Mouse (Mus musculus) bone marrow, adult 2 months (tissue): ENCODE measurements around the gene Cryba1. TPM values are rescaled to one million over a fixed set of nuclear protein-coding genes. Genes with fewer than 3 reads are reported as not detected.

Source experiments
- H3K27ac ChIP-seq: fragments of 200-500 bp; 2 replicates; pipeline ENCODE4 v1.5.1; 2012; ENCODE audit warnings: low read depth, mild to moderate bottlenecking, control low read depth, inconsistent platforms, low read length; ENCODE audit not compliant: control insufficient read depth, poor library complexity, insufficient read depth
- H3K4me1 ChIP-seq: fragments of 200-500 bp; 2 replicates; pipeline ENCODE4 v1.6.1; 2011; ENCODE audit warnings: low read length; ENCODE audit not compliant: control insufficient read depth, insufficient read depth
- H3K4me3 ChIP-seq: fragments of 200-500 bp; replicated peaks from 2 replicates; pipeline ENCODE3; 2011; ENCODE audit warnings: mild to moderate bottlenecking, low read depth, low read length, control low read depth; ENCODE audit not compliant: control insufficient read depth
- CTCF ChIP-seq: fragments of 200-500 bp; IDR thresholded peaks from 2 replicates; pipeline ENCODE4 v1.5.1; 2011; ENCODE audit warnings: low read length, control low read depth; ENCODE audit not compliant: control insufficient read depth, insufficient read depth
- POLR2A ChIP-seq: fragments of 200-500 bp; IDR thresholded peaks from 2 replicates; pipeline ENCODE4 v1.6.1; 2011; ENCODE audit warnings: low read depth, mild to moderate bottlenecking, control low read depth, low read length, borderline replicate concordance; ENCODE audit not compliant: control insufficient read depth
- WGBS: fragments of 180-500 bp; shearing (Covaris S2); methylation state at CpG from one replicate; pipeline ENCODE4 v1.1.7; 2018; 5-methylcytosine and 5-hydroxymethylcytosine counted together
- polyA plus RNA-seq: library from polyadenylated mRNA; stranded (reverse); fragments of >200 nt; gene quantifications from 2 replicates; pipeline ENCODE4 v1.2.4, GENCODE M21; 2011; ENCODE audit warnings: low replicate concordance; ENCODE audit not compliant: missing spikeins, insufficient read depth, insufficient read length

Gene Cryba1
- polyA plus RNA-seq = not detected in 2 replicates

- Histone ChIP-seq H3K4me1 (no peaks in the 10 kb centered on the region), H3K4me3 (no peak within 1 kb of the TSS), H3K27ac (no peak within 1 kb of the TSS)
- WGBS = 81% methylated on average over 7 of the region's 7 CpGs
- TF ChIP-seq POLR2A = no peak
- no peak for TF ChIP-seq CTCF
These were observed at the start of gene Cryba1 for GRCm38 (mm10) chr11:77725183-77725582. Cryba1 (minus strand) TSS chr11:77725283.

GRCm38 (mm10) chr11:77771879-77772713, 47.0 kb upstream of the Cryba1 start:
- no peaks in the 10 kb centered on the region; the same call in 1 of the 2 replicates for H3K4me1 ChIP-seq
- H3K4me3 ChIP-seq = no peak overlapping the region
- no peak for TF ChIP-seq CTCF
- TF ChIP-seq POLR2A = no peak
- 37% methylated on average over 8 of the region's 8 CpGs for WGBS
- H3K27ac ChIP-seq = no peak overlapping the region

GRCm38 (mm10) chr11:77770346-77770745, 45.3 kb upstream of the Cryba1 start:
- Histone ChIP-seq H3K4me1 (no peaks in the 10 kb centered on the region; the same call in 1 of the 2 replicates), H3K27ac (no peak overlapping the region), H3K4me3 (no peak overlapping the region)
- no peak for TF ChIP-seq POLR2A
- no peak for TF ChIP-seq CTCF
- WGBS = 58% methylated on average over 8 of the region's 8 CpGs

- Histone ChIP-seq H3K27ac (no peak overlapping the region), H3K4me1 (no peaks in the 10 kb centered on the region; the same call in 1 of the 2 replicates), H3K4me3 (no peak overlapping the region)
- 80% methylated on average over 4 of the region's 4 CpGs for WGBS
- no peak for TF ChIP-seq POLR2A
- TF ChIP-seq CTCF = no peak
These were observed 44.4 kb upstream of the Cryba1 start for GRCm38 (mm10) chr11:77769496-77769895.

GRCm38 (mm10) chr11:77766351-77767001, 41.4 kb upstream of the Cryba1 start:
- H3K27ac ChIP-seq = peak overlapping the region; percentile 56; the same call in 1 of the 2 replicates
- WGBS = 3% methylated on average over 35 of the region's 35 CpGs
- peak overlapping the region; percentile 60 for H3K4me3 ChIP-seq
- peak; percentile 46; the same call in 1 of the 2 replicates for TF ChIP-seq POLR2A
- TF ChIP-seq CTCF = peak; percentile 56; the same call in 1 of the 2 replicates
- H3K4me1 ChIP-seq = peaks cover 2% of the 10 kb centered on the region; the same call in 1 of the 2 replicates

GRCm38 (mm10) chr11:77765459-77765777, 40.3 kb upstream of the Cryba1 start:
- WGBS = 61% methylated on average over 4 of the region's 4 CpGs
- Histone ChIP-seq H3K4me3 (no peak overlapping the region), H3K4me1 (peaks cover 2% of the 10 kb centered on the region; the same call in 1 of the 2 replicates), H3K27ac (no peak overlapping the region)
- no peak for TF ChIP-seq CTCF
- TF ChIP-seq POLR2A = no peak

GRCm38 (mm10) chr11:77764694-77765458, 39.8 kb upstream of the Cryba1 start:
- H3K4me1 ChIP-seq = peaks cover 2% of the 10 kb centered on the region; the same call in 1 of the 2 replicates
- WGBS = 49% methylated on average over 9 of the region's 9 CpGs
- no peak overlapping the region for H3K4me3 ChIP-seq
- H3K27ac ChIP-seq = no peak overlapping the region
- TF ChIP-seq POLR2A (no peak), CTCF (no peak)

- no peak for TF ChIP-seq CTCF
- TF ChIP-seq POLR2A = no peak
- peak overlapping the region; percentile 76 for H3K27ac ChIP-seq
- H3K4me1 ChIP-seq = peaks cover 2% of the 10 kb centered on the region; the same call in 1 of the 2 replicates
- 11% methylated on average over 26 of the region's 26 CpGs for WGBS
- peak overlapping the region; percentile 65 for H3K4me3 ChIP-seq
These were observed 38.7 kb upstream of the Cryba1 start for GRCm38 (mm10) chr11:77763673-77764340.
